19 mouse cellular contexts compared by ENCODE assay signal in genomic region chr3:33360030-33360429, GRCm38 (mm10).
DNase-seq lines count a peak whose midpoint lies in the region; ATAC-seq and TF ChIP-seq lines count a peak whose summit lies in the region.
"Had no signal": no experiment of that assay in that cellular context is flagged by ENCODE, and none has a peak within 500 bp of the region (broad histone marks: within the 10 kb centered on the region; RNA-seq: fewer than 3 reads in every experiment).

No protein-coding gene starts in this region.

- intact Hi-C loops in gastrocnemius, adult 2 months (cut with DNase I) = no loop called here

- H3K4me3 ChIP-seq in gastrocnemius, adult 2 months = no peak overlapping the region
- H3K4me3 ChIP-seq: embryonic facial prominence, embryonic 10.5 days; embryonic facial prominence, embryonic 12.5 days had no signal

- no peak for DNase-seq in frontal cortex, postnatal 14 days (ENCODE audit: low spot score in 2 of 2)
- peak; percentile 14 for DNase-seq in layer of hippocampus, adult 9-11 months
- DNase-seq in layer of hippocampus, adult 9-10 months (ENCODE audit: low spot score) = no peak
- peak; percentile 80 for DNase-seq in brain, adult 2 months (ENCODE audit: low read depth, low spot score)
- DNase-seq in telencephalon, adult 2 months (ENCODE audit: low read depth, low spot score) = peak; percentile 76
- no peak for DNase-seq in gastrocnemius, adult 2 months
- DNase-seq: adrenal gland, adult 2 months; adrenal gland, postnatal 10 days; adrenal gland, postnatal 25 days; cerebellum, adult 11-12 months; cerebellum, adult 2 months; cerebellum, adult 9-10 months; cerebellum, postnatal 10 days; cerebellum, postnatal 25 days had no signal

- no peak for TF ChIP-seq CTCF in gastrocnemius, adult 2 months (IDR thresholded peaks at IDR 0.05)

- no peak overlapping the region for H3K27ac ChIP-seq in gastrocnemius, adult 2 months
- H3K27ac ChIP-seq: embryonic facial prominence, embryonic 10.5 days; embryonic facial prominence, embryonic 12.5 days had no signal

- ATAC-seq in frontal cortex, adult (ENCODE audit: low TSS enrichment) = peak; percentile 71
- ATAC-seq: forebrain, embryonic 14.5 days; forebrain, embryonic 16.5 days had no signal

Comparison
In these comparisons a context has a peak if more than half of its experiments do, and no peak if none do; other contexts are left out.
1. DNase-seq: peak in layer of hippocampus, adult 9-11 months (single experiment), brain, adult 2 months (single experiment) and telencephalon, adult 2 months (single experiment); none in frontal cortex, postnatal 14 days (0 of 2), layer of hippocampus, adult 9-10 months (single experiment) and gastrocnemius, adult 2 months (single experiment).